Mouse (Mus musculus) kidney, adult 18-20 months (tissue): ENCODE measurements around the gene Shc3.
A peak's percentile ranks its signal among the peaks of the same experiment; 100 is the strongest.

Source experiments
- DNase-seq: peaks from one replicate; pipeline ENCODE4 v3.0.0; 2021

The Shc3 gene

DNA sequence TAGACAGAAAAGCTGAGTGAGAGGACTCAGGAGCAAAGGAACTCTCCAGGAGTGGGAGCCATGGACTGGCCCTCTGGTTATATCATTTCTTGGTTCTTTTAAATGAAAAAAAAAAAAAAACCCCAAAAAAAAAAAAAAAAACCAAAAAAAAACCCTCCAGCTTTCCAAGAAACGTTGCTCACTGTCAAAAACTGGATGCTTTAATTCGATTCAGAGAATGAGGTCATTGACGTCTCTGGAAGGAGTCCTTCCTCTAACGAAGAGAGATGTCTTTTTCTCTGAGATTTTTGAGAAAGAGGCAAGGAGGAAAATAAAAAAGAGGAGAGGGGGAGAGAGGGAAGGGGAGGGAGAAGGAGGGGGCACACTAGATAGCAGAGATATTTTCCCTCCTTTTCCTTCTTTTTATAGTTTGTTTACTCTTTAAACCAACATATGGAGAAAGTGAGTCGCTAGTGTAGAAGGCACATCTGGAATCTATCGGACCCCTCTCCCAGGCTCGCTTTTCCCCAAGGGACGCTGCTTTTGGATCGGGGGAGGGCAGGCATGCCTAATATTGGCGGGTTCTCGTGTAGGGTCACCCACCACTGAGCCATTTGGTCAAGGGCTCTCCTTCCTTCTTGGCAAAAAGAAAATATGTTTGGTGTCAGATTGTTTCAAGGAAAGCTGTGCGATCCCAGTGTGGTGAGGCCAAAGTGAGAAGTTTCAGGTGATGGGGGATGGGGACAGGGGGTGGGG is 157.4 kb downstream of the Shc3 start:
- DNase-seq, result no peak

DNA sequence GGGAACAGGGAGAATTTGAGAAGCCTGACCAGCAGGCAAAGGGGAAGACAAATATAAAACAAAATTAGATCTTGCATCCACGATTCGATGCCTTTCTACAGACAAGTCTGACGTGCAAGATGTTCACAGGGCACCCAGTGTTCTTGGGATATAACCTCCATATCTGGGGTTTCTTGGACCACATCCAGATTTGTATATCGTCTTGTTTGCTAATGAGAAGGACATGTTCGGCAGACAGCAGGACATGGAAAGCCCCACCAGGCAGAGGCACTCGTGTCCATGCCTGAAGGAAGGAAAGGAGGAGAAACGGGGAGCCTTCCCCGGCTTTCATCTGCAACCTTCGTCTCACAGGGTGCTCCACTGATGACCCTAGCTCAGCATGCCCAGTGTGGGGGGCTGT is 158.0 kb downstream of the Shc3 start:
- no peak for DNase-seq

DNA sequence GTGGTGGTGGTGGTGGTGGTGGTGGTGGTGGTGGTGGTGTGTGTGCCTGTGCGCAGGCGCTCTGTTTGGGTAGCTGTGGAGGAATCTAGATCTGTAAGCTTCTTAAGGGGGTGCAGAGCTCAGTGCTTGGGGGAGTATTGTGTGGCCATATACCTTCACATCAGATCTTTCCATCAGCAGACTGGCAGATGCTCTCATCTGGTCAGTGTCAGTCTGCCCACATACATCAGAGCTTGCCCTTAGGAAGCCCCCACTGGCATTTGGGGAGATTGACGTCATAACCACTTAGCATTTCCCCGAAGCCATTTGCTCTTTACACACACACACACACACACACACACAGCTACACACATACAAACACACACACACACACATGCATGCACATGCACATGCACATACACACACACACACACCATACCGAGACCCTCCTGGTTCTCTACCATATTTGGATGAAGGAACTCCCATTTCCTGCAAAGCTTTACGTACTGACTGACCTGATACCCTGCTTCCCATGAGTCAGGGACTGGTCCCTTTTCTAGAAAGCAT is 159.2 kb downstream of the Shc3 start:
- DNase-seq, result no peak

DNA sequence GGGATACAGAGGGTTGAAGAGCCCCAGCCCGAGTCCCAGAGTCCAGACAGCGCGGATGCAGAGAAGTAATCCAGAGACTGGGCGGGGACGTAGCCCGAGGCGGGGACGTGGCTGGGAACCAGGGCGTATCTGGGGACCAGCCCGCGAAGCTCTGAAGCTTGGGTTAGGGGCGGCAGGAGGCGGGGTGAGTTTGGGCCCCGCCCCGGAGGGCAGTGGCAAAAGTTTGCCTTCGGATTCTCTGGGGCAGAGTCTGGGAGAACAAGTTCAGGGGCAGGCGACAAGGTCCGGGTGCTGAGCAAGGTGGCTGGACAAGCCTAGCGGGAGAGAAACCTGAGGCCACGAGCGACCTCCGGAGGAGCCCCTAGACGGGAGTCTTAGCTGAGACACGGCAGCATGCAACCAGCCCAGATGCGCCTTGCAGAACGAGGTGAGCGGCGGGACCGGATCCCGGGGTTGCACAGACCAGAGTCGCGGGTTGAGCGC is 160.7 kb downstream of the Shc3 start, which contains the start of gene S1pr3:
S1pr3 (plus strand) TSS at position 121 of the 483 bp plus-strand sequence.
- DNase-seq, result peak; percentile 44

DNA sequence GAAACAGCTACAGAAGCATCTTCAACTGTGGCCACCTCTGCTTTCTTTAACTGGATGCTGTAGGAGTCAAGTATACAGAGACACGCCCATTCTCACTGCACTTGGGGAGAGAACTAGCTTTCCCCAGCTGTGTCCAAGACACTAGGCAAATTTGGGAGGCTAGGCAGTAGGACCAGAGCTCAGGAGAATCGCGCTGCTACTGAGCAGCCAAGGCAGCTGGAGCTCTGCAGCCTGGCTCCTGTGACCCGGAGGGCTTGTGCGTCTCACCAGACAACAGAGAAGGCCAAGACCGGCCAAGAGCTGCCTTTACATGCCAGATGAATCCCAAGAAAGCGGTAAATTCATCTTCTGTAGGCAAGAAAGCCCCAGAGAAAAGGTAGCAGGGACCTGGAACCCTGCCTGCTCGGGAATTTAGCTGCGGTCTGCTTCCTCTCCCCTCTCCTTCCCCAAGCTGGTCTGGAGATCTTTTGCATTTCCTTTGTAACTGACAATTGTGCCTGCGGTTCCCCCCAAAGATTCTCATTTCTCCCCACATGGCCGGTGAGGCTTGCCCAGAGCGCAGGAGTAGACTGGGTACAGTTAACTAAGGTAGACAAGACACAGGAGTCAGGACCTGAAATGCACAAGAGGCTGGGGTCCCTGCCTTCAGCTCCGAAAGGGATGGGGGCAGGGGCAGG is 161.5 kb downstream of the Shc3 start:
- no peak for DNase-seq

DNA sequence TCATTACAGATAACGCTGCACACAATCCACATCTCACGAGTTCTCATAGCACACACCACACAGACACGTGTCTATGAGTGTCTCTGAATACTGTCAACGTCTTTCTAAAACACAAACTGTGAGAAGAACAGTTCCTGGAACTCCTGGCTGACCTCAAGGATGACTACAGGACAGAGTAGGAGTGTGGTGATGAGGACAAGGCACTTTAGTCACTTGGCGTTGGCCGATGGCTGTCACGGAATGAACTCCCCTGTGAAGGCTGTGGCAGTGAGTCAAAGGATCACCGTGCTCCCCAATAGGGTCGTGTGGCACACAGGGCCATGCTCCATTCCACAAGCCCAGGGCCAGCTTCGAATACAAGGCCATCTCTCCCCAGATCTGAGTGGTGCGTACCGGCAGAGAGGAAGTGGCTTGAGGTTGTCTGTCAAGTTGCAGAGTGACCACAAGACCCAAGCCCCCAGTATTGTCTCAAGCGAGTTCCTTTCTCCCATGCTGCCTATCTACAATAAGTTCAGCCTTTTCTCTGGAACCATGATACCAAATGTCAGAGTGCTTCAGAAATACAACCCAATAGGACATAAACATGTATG is 163.4 kb downstream of the Shc3 start:
- no peak for DNase-seq

DNA sequence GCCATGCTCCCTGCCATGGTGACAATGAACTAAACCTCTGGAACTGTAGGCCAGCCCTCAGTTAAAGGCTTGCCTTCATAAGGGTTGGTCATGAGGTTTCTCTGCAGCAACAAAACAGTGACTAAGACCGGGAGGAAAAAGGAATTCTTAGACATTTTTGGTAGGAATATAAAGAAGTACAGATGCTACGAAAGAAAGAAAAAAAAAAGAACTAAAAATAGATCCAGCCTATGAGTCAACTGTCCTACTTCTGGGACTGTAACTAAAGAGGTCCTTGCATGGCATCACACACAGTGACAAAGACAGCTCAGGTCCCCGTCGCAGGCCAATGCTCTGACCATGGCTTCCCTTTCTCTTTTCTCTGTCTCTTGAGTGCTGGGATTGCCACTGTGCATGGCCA is 164.7 kb downstream of the Shc3 start:
- DNase-seq, result no peak

DNA sequence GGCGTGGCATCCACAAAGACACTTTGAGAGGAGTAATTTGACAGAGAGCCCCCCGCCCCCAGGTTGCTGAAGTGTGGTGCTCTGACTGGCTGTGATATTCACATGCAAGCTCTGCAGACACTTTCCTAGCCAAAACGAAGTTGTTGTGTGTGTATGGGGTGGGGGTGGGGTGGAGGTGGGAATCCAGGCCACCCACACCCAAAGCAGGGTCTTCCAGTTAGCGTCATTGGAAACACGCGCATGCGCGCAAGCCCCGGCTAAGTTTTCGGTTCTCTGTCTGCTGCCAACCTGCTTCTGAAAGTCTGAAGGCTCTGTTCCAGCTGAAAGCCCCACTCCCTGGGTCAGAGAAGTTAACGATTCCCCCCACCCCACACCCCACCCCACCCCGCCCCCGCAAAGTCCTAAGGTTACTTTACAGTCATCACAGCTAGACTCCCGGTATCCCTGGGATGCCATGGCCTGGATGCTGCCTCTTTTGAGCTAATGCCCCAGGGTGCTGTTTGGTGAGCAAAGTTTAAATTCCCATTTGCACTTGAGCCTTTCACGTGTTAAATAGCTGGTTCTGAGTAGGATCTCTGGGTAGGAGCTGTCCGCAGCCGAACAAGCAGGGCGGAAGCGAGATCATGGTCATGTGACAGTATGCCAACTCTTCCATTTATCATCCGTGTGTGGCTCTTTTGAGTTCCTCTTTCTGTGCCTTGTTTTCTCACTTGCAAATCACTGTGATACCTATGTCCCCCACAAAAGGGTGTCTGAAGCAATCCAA is 168.3 kb downstream of the Shc3 start:
- peak; percentile 21 for DNase-seq

DNA sequence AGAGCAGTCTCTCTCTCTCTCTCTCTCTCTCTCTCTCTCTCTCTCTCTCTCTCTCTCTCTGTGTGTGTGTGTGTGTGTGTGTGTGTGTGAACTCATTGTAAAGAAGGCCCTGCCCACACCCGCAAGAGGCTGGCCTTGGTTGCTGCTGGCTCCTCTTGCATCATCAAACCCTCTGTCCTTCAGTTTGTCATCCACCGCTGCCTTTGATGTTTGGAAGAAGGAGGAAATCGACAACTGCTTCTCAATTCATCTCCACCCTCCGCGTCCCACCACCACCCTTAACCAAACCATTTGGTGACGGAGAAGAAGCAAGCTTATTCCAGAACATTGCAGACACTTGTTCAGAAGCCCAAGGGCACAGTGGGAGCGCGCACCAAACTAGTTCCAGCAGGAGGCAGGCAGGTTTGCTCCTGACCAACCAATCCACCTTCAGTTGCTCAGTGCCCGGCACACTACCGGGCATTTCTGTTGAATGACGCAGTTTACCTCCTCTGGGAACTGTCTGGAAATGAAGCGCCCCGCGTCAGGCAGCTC is 169.0 kb downstream of the Shc3 start:
- DNase-seq, result peak; percentile 42

DNA sequence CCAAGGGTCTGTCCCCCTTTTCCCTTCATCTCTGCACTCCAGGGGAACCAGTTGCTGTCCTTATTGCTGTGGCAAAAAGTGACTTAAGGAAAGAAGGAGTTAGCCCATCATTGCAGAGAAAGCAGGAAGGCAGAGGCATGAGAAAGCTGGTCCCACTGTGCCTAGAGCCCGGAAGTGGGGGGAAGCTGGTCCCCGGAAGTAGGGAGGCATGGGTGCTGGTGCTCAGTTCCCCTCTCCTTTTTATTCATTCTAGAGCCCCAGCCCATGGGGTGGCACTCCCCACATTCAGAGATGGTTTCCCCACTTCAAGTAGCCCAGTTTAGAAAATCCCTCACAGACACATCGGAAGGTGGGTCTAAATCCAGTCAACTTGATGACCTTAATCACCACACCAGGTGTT is 169.7 kb downstream of the Shc3 start:
- no peak for DNase-seq

DNA sequence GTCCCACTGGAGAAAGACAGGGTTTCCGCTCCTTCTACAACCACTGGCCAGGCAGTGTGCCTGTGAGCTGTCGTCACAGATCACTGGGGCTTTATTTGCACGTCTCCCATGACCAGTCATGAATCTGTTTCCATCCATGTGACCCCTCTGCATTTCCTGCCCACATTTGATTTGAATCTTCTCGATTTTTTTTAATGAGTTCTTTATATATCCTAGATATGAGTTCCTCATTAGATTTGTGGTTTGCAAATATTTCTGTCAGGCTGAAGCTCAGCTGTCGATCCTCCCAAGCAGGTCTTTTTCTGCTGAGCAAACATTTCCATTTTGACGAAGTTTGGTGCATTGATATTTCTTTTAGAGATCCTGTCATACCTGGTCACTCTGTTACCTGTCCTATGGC is 171.4 kb downstream of the Shc3 start:
- DNase-seq, result no peak

DNA sequence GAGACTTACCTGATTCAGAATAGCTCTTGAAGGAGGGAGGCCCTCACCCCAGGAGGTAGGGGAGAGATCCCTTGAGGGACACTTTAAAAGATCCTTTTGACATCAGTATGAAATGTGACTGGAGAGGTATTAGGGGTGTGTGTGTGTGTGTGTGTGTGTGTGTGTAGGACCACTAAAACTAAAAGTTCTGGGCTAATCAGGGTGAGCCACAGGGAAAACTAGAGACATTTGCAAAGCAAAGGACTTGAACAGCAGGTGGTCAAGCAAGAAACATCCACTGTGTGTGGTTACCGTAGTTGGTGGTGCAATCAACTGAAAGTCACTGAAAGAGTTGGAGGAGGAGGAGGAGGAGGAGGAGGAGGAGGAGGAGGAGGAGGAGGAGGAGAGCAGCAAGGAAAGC is 177.0 kb downstream of the Shc3 start:
- no peak for DNase-seq

DNA sequence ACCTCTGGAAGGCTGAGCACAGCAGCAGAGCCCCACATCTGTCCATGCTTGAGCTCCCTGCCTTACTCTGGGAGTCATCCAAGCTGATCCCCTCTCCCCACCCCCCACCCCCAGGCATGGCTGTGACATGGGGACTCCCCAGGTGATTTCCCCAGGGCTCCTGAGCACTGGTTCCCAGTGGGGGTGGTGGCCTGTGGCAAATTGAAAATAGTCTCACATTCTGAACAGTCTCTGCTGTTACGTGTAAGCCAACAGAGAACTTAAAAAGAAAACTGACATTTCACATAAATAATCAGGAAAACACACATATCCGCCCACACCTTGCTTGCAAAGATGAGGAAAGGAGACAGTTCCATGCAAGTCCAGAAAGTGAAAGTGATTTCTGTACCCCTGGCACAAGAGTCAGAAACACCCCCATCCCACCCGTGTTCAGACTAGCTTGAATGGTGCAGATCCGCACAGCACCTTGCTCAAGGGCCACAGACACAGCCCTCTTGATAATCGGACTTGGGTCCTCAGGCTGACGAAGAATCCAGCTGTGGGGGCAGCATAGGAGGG is 177.8 kb downstream of the Shc3 start:
- no peak for DNase-seq

DNA sequence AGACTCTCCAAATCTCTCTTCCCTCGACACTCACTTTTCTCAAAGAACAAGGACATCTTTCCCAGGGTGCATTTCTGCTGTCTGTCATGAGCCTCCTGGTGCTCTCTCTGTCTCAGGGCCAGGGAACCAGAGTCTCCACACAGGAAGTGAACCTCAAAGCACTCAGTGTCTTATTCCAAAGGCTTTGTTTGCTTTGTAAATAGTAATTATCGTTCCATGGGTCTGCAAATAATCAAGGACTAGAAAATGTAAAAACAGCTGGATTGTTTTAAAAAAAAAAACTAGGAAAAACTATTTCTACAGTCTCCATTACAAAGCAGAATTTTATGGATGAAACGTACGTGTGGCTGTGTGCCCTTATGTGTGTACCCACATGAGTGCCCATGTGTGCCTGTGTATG is 178.8 kb downstream of the Shc3 start:
- DNase-seq, result no peak

DNA sequence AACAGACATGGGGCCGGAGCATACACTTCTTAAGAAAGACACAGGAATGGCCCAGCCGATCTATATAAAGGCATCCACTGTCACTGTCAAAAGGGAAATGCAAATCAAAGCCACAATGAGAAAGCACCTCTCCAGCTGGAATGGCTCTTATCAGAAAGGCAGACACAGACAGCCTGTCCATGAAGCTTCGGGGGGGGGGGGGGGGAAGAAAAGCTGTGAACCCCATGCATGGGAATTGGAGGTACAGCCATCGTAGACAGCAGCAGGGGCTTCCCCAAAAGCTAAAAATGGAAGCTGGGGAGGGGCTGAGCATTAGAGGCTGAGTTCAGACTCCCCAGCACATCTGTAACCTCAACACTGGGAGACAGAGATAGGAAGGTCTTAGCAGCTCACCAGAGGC is 181.3 kb downstream of the Shc3 start:
- DNase-seq, result no peak

DNA sequence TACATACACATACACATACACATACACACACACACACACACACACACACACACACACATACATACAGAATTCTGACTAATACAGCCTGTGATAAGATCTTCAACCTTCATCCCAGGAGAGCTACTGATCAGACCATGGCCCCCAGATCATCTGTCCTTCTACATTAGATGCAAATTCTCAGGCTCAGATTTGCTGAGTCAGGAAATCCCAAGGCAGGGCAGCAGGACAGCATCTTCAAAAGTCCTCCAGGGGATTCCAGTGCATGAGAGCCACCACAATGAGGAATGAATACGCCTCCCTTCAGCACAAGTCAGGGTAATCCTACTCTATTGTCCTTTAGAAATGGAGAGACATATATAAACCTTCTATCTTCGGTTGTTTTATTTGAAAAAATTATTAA is 184.3 kb downstream of the Shc3 start:
- no peak for DNase-seq

DNA sequence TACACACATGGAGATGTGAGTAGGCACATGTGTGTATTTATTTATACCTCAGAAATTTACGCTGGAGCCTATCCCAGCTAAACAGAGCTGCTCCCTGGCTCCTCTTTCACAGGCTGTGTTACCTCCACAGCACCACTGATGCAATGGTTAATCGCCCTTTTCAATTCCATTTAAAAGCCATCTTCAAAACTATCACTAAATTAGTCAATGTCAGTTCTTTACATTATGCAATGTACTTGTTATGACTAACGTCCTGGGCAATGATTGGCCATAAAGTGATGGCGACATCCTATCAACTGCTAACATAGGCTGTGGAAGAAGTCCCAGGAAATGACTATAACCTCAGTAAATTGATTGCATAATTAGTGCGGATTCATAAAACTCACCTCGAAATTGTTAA is 187.7 kb downstream of the Shc3 start:
- DNase-seq, result no peak
